Mouse (Mus musculus): ENCODE data around the gene Esrrg. TPM values are rescaled to one million over a fixed set of nuclear protein-coding genes. Genes with fewer than 3 reads are reported as not detected.

Gene Esrrg
- polyA plus RNA-seq, 1 experiment from 2014 or later = 22.4 TPM

- H3K9me3 ChIP-seq = no peaks in the 10 kb centered on the region
- H3K4me3 ChIP-seq = no peak overlapping the region
- no peak for DNase-seq (ENCODE audit: low spot score)
- no peaks in the 10 kb centered on the region for H3K27me3 ChIP-seq (ENCODE audit: insufficient read depth, poor library complexity, severe bottlenecking)
- H3K27ac ChIP-seq = no peak overlapping the region
- WGBS = 84% methylated on average over 11 of the region's 11 CpGs
- peaks cover 14% of the 10 kb centered on the region; the same call in 1 of the 2 replicates for H3K36me3 ChIP-seq
- peaks cover 44% of the 10 kb centered on the region for H3K4me1 ChIP-seq
Measured at GRCm38 (mm10) chr1:188077561-188078195, 469.1 kb downstream of the Esrrg start.

GRCm38 (mm10) chr1:188080261-188080875 lies 471.8 kb downstream of the Esrrg start:
- Histone ChIP-seq H3K4me1 (peaks cover 56% of the 10 kb centered on the region), H3K36me3 (peaks cover 4% of the 10 kb centered on the region; the same call in 1 of the 2 replicates), H3K4me3 (no peak overlapping the region), H3K27me3 (ENCODE audit: insufficient read depth, poor library complexity, severe bottlenecking) (no peaks in the 10 kb centered on the region), H3K27ac (peak overlapping the region; percentile 69; the same call in 1 of the 2 replicates), H3K9me3 (no peaks in the 10 kb centered on the region)
- 27% methylated on average over 12 of the region's 12 CpGs for WGBS
- DNase-seq (ENCODE audit: low spot score) = peak; percentile 79

GRCm38 (mm10) chr1:188082665-188083640 lies 474.4 kb downstream of the Esrrg start:
- Histone ChIP-seq H3K27me3 (ENCODE audit: insufficient read depth, poor library complexity, severe bottlenecking) (no peaks in the 10 kb centered on the region), H3K27ac (no peak overlapping the region), H3K4me1 (peaks cover 57% of the 10 kb centered on the region), H3K36me3 (no peaks in the 10 kb centered on the region; the same call in 1 of the 2 replicates), H3K9me3 (no peaks in the 10 kb centered on the region), H3K4me3 (no peak overlapping the region)
- no peak for DNase-seq (ENCODE audit: low spot score)
- WGBS = 76% methylated on average over 18 of the region's 18 CpGs

GRCm38 (mm10) chr1:188085116-188085879 lies 476.7 kb downstream of the Esrrg start:
- H3K4me3 ChIP-seq = no peak overlapping the region
- no peak for DNase-seq (ENCODE audit: low spot score)
- H3K36me3 ChIP-seq = no peaks in the 10 kb centered on the region; the same call in 1 of the 2 replicates
- H3K27ac ChIP-seq = no peak overlapping the region
- H3K4me1 ChIP-seq = peaks cover 38% of the 10 kb centered on the region
- H3K27me3 ChIP-seq (ENCODE audit: insufficient read depth, poor library complexity, severe bottlenecking) = no peaks in the 10 kb centered on the region
- 66% methylated on average over 13 of the region's 13 CpGs for WGBS
- H3K9me3 ChIP-seq = no peaks in the 10 kb centered on the region

GRCm38 (mm10) chr1:188093724-188094123 lies 485.1 kb downstream of the Esrrg start:
- Histone ChIP-seq H3K27ac (peak overlapping the region; percentile 29; the same call in 1 of the 2 replicates), H3K27me3 (ENCODE audit: insufficient read depth, poor library complexity, severe bottlenecking) (no peaks in the 10 kb centered on the region), H3K4me1 (peaks cover 9% of the 10 kb centered on the region; the same call in 1 of the 2 replicates), H3K9me3 (no peaks in the 10 kb centered on the region), H3K4me3 (no peak overlapping the region), H3K36me3 (peaks cover 6% of the 10 kb centered on the region; the same call in 1 of the 2 replicates)
- 58% methylated on average over 3 of the region's 3 CpGs for WGBS
- no peak for DNase-seq (ENCODE audit: low spot score)

- peaks cover 41% of the 10 kb centered on the region for H3K4me1 ChIP-seq
- no peak for DNase-seq (ENCODE audit: low spot score)
- H3K9me3 ChIP-seq = no peaks in the 10 kb centered on the region
- peak overlapping the region; percentile 76 for H3K27ac ChIP-seq
- H3K36me3 ChIP-seq = no peaks in the 10 kb centered on the region
- 20% methylated on average over 7 of the region's 7 CpGs for WGBS
- H3K4me3 ChIP-seq = no peak overlapping the region
- H3K27me3 ChIP-seq (ENCODE audit: insufficient read depth, poor library complexity, severe bottlenecking) = no peaks in the 10 kb centered on the region
Measured at GRCm38 (mm10) chr1:188101832-188102231, 493.2 kb downstream of the Esrrg start.

GRCm38 (mm10) chr1:188103179-188103578 lies 494.6 kb downstream of the Esrrg start:
- H3K4me3 ChIP-seq = no peak overlapping the region
- H3K4me1 ChIP-seq = peaks cover 54% of the 10 kb centered on the region
- 11% methylated on average over 3 of the region's 3 CpGs for WGBS
- no peaks in the 10 kb centered on the region for H3K27me3 ChIP-seq (ENCODE audit: insufficient read depth, poor library complexity, severe bottlenecking)
- H3K36me3 ChIP-seq = no peaks in the 10 kb centered on the region
- H3K9me3 ChIP-seq = no peaks in the 10 kb centered on the region
- no peak for DNase-seq (ENCODE audit: low spot score)
- peak overlapping the region; percentile 76; the same call in 1 of the 2 replicates for H3K27ac ChIP-seq

- Histone ChIP-seq H3K27ac (no peak overlapping the region), H3K27me3 (ENCODE audit: insufficient read depth, poor library complexity, severe bottlenecking) (no peaks in the 10 kb centered on the region), H3K4me3 (no peak overlapping the region), H3K36me3 (no peaks in the 10 kb centered on the region), H3K4me1 (peaks cover 55% of the 10 kb centered on the region), H3K9me3 (no peaks in the 10 kb centered on the region)
- 62% methylated on average over 4 of the region's 4 CpGs for WGBS
- DNase-seq (ENCODE audit: low spot score) = no peak
Measured at GRCm38 (mm10) chr1:188105516-188105915, 496.9 kb downstream of the Esrrg start.

GRCm38 (mm10) chr1:188107946-188108345 lies 499.4 kb downstream of the Esrrg start:
- Histone ChIP-seq H3K4me1 (peaks cover 57% of the 10 kb centered on the region), H3K27me3 (ENCODE audit: insufficient read depth, poor library complexity, severe bottlenecking) (no peaks in the 10 kb centered on the region), H3K9me3 (no peaks in the 10 kb centered on the region), H3K4me3 (no peak overlapping the region), H3K36me3 (no peaks in the 10 kb centered on the region), H3K27ac (peak overlapping the region; percentile 77)
- 22% methylated on average over 6 of the region's 6 CpGs for WGBS
- DNase-seq (ENCODE audit: low spot score) = peak; percentile 72

- 42% methylated on average over 3 of the region's 3 CpGs for WGBS
- H3K4me1 ChIP-seq = peaks cover 28% of the 10 kb centered on the region
- peak; percentile 31 for DNase-seq (ENCODE audit: low spot score)
- H3K9me3 ChIP-seq = no peaks in the 10 kb centered on the region
- no peak overlapping the region for H3K4me3 ChIP-seq
- no peak overlapping the region for H3K27ac ChIP-seq
- H3K27me3 ChIP-seq (ENCODE audit: insufficient read depth, poor library complexity, severe bottlenecking) = no peaks in the 10 kb centered on the region
- no peaks in the 10 kb centered on the region for H3K36me3 ChIP-seq
Measured at GRCm38 (mm10) chr1:188111552-188111951, 503.0 kb downstream of the Esrrg start.

GRCm38 (mm10) chr1:188113240-188113639 lies 504.6 kb downstream of the Esrrg start:
- H3K4me1 ChIP-seq = peaks cover 26% of the 10 kb centered on the region
- H3K27ac ChIP-seq = no peak overlapping the region
- WGBS = 70% methylated on average over 3 of the region's 3 CpGs
- no peak overlapping the region for H3K4me3 ChIP-seq
- H3K36me3 ChIP-seq = no peaks in the 10 kb centered on the region
- no peaks in the 10 kb centered on the region for H3K27me3 ChIP-seq (ENCODE audit: insufficient read depth, poor library complexity, severe bottlenecking)
- H3K9me3 ChIP-seq = no peaks in the 10 kb centered on the region
- DNase-seq (ENCODE audit: low spot score) = no peak

GRCm38 (mm10) chr1:188118125-188118524 lies 509.5 kb downstream of the Esrrg start:
- Histone ChIP-seq H3K9me3 (no peaks in the 10 kb centered on the region), H3K4me3 (no peak overlapping the region), H3K27me3 (ENCODE audit: insufficient read depth, poor library complexity, severe bottlenecking) (no peaks in the 10 kb centered on the region), H3K4me1 (peaks cover 38% of the 10 kb centered on the region), H3K36me3 (no peaks in the 10 kb centered on the region), H3K27ac (peak overlapping the region; percentile 73)
- WGBS = 23% methylated on average over 3 of the region's 3 CpGs
- peak; percentile 84 for DNase-seq (ENCODE audit: low spot score)
